Mouse (Mus musculus) brain, embryonic 14.5 days (tissue): ENCODE results near the gene Knstrn. TPM values are rescaled to one million over a fixed set of nuclear protein-coding genes. Genes with fewer than 3 reads are reported as not detected.

Experiments used
- DNase-seq: peaks from one replicate; pipeline ENCODE4 v3.0.0-alpha.2; 2011; ENCODE audit warnings: low read depth
- CTCF ChIP-seq: fragments of 200-500 bp; IDR thresholded peaks from 2 replicates; pipeline ENCODE4 v1.5.1; 2012; ENCODE audit warnings: inconsistent platforms, mild to moderate bottlenecking, moderate library complexity, borderline replicate concordance; ENCODE audit not compliant: insufficient read depth, insufficient read length; ENCODE audit errors: extremely low read depth
- POLR2A ChIP-seq: fragments of 200-500 bp; IDR thresholded peaks from 2 replicates; pipeline ENCODE4 v1.6.1; 2012; ENCODE audit warnings: mild to moderate bottlenecking, inconsistent platforms, borderline replicate concordance; ENCODE audit not compliant: poor library complexity, insufficient read depth, insufficient read length, severe bottlenecking; ENCODE audit errors: extremely low read depth
- polyA plus RNA-seq: library from polyadenylated mRNA; depleted of rRNA; stranded (reverse); fragments of >200 nt; gene quantifications from 2 replicates; pipeline ENCODE4 v1.2.3, GENCODE M21; 2012

The Knstrn gene
- polyA plus RNA-seq, 1 experiment = 24.4 TPM

GRCm38 (mm10) chr2:118793636-118794035 is 20.2 kb upstream of the Knstrn start:
- DNase-seq = no peak
- no peak for TF ChIP-seq CTCF
- no peak for TF ChIP-seq POLR2A

- no peak for TF ChIP-seq CTCF
- TF ChIP-seq POLR2A = no peak
- no peak for DNase-seq
Observed at GRCm38 (mm10) chr2:118802542-118803118, 11.2 kb upstream of the Knstrn start.

- TF ChIP-seq CTCF (no peak), POLR2A (no peak)
- no peak for DNase-seq
Observed at GRCm38 (mm10) chr2:118804474-118804873, 9.3 kb upstream of the Knstrn start.

- TF ChIP-seq CTCF = no peak
- TF ChIP-seq POLR2A = no peak
- no peak for DNase-seq
Observed at GRCm38 (mm10) chr2:118805137-118805536, 8.7 kb upstream of the Knstrn start.

GRCm38 (mm10) chr2:118805756-118806155 is 8.0 kb upstream of the Knstrn start:
- no peak for DNase-seq
- TF ChIP-seq CTCF = no peak
- no peak for TF ChIP-seq POLR2A

GRCm38 (mm10) chr2:118806860-118807259 is 6.9 kb upstream of the Knstrn start:
- DNase-seq = no peak
- TF ChIP-seq CTCF (no peak), POLR2A (no peak)

- DNase-seq = no peak
- TF ChIP-seq CTCF (no peak), POLR2A (no peak)
Observed at GRCm38 (mm10) chr2:118810861-118811260, 2.9 kb upstream of the Knstrn start.

- no peak for DNase-seq
- TF ChIP-seq CTCF (no peak), POLR2A (no peak)
Observed at GRCm38 (mm10) chr2:118812724-118813123, 1.1 kb upstream of the Knstrn start.

GRCm38 (mm10) chr2:118822800-118823199 is 9.0 kb downstream of the Knstrn start:
- TF ChIP-seq POLR2A = no peak
- no peak for TF ChIP-seq CTCF
- DNase-seq = no peak

- no peak for TF ChIP-seq CTCF
- TF ChIP-seq POLR2A = no peak
- no peak for DNase-seq
Observed at GRCm38 (mm10) chr2:118824396-118824795, 10.6 kb downstream of the Knstrn start.

GRCm38 (mm10) chr2:118829096-118829495 is 15.3 kb downstream of the Knstrn start:
- no peak for TF ChIP-seq CTCF
- TF ChIP-seq POLR2A = no peak
- no peak for DNase-seq

- TF ChIP-seq POLR2A = no peak
- no peak for TF ChIP-seq CTCF
- DNase-seq = no peak
Observed at GRCm38 (mm10) chr2:118834061-118834460, 20.3 kb downstream of the Knstrn start.
